Mouse (Mus musculus): ENCODE results near the gene Palm2. TPM values are rescaled to one million over a fixed set of nuclear protein-coding genes. Genes with fewer than 3 reads are reported as not detected.
"Not testable (repeated sequence)": the region's sequence is repeated elsewhere in the genome, so short reads cannot be mapped to it uniquely, and the experiment has no call there.

Gene Palm2
- 10 to 100 TPM; 11.0 to 11.8 TPM for total RNA-seq (2021)
- long read RNA-seq, experiment 1: 0 reads
- long read RNA-seq, experiment 2: 0 reads

DNA sequence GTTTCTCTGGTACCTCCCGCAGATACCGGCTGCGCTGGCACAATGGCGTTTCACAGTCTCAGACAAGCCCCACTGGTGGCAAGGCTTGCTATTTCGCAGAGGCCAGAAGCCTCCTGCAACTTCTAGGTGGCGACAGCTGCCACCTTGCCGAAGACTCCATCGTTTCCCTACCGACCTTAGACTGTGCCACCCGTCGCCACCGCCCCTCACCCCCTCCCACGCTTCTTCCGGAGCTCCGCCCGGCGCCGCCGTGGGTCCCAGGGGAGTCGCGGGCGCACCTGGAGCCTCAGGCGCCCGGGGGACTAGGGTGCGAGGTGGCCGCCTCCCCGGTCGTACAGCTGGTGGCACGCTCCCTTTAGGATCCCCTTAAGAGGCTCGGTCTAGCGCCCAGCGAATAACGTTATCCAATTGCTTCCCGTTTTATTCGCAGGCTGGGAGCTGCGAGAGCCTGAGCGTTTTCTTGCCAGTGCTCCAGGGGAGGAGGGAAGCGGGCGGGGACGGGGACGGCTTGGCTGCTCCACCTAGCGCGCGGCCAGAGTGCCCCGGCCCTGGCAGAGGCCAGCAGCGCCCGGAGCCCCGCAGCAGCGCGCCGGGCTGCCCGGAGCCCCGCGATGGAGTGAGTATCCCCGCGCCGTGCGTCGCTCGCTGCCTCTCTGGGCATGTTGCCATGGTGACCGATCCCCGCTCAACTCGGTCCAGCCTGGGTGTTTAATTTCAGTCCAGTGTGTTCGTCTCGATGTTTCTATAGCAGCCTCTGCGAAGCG is at the start of gene Palm2:
Gene Palm2, plus strand, starts transcription at position 307 of the 764 bp plus-strand sequence.
- DNase-seq: peak; percentile 55 to 62

DNA sequence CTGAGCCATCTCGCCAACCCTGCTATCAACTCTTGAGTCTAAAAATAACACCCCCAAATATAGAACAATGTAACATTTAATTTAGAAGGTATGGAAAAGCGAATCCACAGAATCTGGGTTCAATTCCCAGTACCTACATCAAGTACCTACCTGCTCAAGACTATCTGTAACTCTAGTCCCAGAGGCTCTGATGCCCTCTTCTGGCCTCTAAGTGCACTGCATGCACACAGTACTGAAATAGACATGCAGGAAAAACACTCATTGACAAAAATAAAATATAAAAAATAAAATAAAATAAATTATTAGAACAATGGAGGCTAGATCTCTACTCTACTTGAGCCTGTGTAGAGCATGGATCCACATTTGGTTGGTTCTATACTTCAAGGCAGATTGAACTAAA is 49.7 kb upstream of the Palm2 start:
- no peak for DNase-seq

DNA sequence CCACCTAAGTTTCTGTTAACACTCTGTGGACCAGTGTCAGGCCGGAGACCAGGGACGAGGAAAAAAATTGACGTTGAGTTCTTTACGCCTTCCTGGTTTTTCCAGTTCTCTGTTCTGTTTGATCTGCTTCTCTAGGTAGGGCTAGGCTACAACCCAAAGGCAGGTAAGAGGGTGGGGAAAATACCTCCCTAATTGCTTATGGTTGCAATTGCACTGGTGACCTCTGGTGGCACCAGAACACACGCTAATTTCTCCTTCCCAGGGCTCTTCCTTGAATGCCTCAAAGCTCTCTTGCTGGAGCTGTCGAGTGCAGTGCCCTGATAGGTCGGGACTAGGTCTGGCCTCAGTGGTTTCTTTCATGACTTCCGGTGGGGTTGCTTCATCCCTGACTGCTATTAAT is 42.9 kb upstream of the Palm2 start:
- DNase-seq: no peak

DNA sequence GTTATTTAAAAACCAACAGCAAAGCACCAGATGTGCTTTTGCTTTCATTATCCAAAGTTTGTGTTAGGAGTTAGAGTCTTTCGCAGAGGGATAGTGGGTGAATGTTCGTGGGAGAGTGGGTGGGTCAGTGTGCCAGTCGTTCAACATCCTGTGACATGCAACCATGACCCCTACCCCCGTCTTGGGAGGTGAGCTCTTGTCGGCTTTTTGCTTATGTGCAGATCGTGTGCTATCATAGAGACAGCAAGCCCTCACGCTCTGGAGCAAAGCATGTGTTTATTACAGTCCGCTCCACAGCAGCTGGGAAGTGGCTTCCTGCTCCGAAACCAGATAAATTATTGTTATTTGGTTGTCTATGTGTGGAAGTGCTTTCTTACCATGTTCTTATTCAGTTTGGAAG is 37.6 kb upstream of the Palm2 start:
- no peak for DNase-seq

DNA sequence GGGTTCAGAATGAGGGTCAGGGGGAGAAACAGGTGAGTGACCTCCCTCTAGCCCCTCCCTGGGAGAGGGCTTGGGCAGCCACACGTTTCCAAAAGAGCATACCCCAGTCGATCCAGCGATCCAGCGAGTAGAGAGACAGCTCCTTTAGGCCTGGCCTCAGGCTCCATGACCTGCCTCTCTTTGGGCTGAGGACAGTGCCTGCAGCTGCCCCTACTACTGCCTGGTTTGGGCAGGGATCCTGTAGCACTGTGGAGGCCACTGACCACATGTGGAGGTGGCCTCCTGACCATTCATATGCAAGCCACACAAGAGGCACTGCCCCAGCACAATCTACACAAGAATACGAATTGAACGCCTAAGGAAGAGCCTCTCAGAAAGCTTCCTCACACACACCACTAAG is 21.7 kb upstream of the Palm2 start:
- not testable (repeated sequence) for DNase-seq

DNA sequence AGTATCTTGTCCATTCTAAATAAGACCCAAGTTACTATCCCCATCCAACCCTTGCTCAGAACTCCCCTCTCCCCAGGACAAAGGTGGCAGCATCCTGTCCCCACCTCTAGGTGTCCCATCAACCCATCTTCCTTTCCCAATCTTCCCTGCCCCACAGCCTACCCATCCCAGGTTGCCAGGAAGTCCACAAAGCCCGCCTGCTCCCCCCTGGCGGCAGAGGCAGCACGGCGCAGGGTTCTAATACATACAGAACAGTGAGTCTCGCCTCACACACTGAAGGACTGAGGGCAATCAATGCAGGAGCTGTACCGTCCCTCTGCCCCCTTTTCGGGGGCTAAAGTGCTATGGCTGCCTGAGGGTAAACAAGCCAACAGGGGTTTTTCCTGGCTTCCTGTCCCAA is 21.0 kb upstream of the Palm2 start:
- no peak for DNase-seq

DNA sequence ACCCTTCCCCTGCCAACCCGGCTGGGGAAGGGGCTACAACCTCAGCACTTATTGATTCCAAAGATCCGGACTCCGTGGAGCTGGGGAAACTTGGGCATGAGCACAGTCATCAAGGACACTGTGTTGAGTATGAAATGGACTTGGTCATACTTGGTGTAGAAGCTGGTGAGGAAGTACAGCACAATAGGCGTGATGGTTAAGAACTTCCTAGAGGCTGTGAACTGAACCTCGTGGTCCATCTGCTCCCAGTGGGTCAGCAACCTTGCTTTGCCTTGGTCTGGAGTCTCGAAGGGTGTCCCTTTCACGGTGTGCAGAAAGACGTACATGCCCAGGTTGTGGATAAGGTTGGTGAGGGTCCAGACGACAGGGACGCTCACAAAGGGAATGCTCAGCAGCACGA is 20.4 kb upstream of the Palm2 start:
- DNase-seq: not testable (repeated sequence)

DNA sequence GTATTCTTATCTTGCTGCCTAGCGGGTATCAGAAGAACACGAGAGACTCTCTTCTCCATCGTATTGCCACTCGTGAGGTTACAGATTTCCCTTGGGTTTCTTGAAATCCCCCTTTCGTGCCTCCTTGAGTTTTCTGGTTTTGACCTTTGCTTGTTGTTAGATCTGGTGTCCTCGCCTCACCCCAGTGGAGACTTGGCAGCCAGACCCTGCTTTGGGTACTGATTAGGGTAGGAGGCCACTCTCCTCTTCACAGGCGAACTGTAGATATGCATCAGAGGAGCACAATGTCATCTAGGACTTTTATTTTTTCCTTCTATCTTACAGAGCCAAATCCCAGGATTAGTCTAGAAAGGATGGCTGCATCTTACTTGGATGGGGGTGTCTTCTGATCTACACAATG is 10.0 kb upstream of the Palm2 start:
- peak; percentile 11 to 17 for DNase-seq

DNA sequence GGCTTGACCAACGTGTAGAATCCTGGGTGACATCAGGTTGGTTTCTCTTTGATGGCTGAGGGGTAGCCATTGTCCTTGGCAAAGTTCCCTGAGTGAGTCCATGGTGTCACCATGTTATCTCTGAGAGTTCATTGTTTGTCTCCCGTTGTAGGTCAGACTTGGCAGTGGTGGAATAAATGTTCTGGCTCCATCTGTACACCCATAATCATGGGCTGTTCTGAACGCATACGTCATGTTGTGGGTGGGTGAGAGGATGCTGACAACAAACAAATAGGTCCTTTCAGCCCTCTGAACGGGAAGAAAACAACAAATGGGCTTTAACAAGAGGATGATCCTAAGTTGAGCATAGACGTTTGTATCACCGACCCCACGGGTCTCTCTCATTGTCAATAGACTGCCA is 5.7 kb upstream of the Palm2 start:
- no peak for DNase-seq

DNA sequence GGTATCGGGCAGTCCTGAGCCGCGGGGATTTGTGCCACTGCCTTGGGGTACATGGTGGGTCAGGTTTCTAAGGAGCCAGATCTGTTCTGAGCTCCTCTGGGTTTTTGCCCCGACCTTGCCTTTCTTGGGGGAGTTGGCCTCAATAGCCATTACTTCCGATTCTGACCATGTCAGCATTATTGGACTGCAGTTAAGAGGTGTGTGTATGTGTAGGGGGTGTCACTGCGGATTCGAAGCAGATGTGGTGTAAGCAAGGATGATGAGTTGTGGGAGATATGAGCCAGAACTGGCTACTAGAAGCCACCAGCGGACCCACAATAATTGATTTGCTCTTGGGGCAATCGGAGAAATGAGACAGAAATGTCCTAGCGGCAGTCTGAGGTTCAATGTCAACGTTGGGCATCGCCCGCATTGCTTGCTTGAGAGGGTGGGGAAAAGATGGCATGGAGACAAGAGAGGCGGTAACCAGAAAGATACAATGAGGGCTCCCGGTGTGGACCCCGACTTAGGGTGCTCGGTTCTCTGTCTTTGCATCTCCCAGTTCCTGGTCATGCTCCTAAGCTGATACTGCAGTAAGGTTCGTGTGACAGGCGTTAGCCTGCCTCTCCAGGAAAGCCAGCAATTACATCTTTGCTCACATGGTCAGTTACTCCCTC is 786 bp downstream of the Palm2 start:
- DNase-seq: no peak

DNA sequence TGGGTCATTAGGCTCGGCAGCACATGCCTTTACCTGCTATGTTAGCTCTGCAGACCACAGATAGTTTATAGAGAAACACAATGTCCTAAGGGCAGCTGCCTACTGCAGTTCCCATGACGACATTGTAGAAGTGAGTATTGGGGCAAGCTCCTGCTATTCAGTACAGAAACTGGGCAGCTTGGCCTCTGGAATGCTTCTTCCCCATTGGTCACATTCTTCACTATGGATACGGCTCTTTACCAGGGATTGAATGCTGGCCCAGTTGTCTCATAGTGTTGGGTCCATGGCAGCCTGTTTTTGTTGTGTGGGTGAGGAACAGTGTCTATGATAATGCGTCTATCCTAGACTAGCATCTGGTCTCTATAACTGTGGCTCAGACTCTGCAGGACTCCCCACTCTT is 2.2 kb downstream of the Palm2 start:
- no peak for DNase-seq

DNA sequence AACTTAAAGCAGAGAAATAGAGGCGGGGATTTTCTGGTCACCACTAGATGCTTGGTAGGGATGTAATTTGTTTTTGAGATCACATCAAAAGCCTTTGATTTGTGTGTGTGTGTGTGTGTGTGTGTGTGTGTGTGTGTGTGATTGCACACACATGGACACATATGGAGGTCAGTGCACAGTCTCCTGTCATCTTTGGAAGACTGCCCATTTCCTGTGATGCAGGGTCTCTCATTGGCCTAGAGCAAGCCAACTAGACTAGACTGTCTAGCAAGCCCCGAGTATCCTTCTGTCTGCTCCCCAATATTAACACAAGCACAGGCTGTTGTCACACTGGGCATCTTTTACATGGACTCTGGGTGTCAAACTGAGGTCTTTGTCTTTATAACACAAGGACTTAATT is 12.0 kb downstream of the Palm2 start:
- no peak for DNase-seq

DNA sequence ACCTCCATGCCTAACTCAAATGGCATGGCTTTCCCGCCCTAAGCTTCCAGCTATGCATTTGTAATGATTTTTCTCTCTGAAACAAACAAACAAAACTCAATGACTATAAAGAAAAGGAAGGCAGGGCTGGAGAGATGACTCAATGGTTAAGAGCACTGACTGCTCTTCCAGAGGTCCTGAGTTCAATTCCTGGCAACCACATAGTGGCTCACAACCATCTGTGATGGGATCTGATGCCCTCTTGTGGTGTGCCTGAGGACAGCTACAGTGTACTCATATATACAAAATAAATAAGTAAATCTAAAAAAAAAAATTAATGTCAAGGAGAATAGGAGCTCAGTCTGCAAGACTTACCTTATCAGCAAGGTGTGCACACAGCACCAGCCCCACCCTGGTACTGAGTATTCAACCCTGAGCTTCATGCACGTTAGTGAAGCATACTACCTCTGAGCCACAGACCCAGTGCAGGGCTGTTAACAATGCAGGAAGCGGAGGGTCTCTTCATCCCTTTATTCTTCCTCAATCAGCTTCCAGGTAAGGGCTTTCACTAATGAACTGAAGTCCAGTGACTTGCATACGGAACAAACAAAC is 12.9 kb downstream of the Palm2 start:
- DNase-seq: no peak

DNA sequence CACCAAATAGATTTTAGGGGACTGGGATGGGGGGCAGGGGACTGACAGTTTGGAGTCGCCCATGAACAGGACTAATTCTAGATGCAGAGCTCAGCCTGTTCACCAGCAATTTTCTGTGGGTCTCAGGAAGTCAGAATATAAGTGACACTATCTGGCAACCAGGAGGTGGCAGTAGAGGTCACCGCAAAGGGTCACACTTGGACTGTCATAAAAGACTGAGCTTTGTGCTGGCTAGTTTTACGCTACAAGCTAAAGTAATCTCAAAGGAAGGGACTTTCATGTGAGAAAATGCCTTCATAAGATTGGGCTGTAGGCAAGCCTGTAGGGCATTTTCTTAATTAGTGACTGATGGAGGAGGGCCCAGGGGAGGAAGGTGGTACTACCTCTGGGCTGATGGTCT is 17.8 kb downstream of the Palm2 start:
- DNase-seq: peak; percentile 41 to 62

DNA sequence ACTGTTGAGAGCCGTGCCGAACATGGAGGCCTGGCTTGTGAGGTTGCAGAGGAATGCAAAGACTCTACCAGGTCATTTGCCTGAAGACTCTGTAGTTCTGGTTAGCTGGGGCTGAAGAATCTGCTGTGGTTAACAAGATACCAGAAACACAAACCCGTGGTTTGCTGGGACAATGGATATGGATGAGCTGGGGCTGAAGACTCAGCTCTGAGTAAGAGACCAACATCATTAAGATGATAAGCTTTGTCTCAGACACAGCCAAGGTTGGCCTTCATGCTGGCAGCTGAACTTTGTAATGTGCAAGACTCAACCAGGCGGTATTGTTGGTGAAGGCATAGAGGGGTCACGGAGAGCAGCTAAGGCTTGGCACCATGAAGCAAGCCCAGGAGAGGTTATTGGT is 18.6 kb downstream of the Palm2 start:
- no peak for DNase-seq

DNA sequence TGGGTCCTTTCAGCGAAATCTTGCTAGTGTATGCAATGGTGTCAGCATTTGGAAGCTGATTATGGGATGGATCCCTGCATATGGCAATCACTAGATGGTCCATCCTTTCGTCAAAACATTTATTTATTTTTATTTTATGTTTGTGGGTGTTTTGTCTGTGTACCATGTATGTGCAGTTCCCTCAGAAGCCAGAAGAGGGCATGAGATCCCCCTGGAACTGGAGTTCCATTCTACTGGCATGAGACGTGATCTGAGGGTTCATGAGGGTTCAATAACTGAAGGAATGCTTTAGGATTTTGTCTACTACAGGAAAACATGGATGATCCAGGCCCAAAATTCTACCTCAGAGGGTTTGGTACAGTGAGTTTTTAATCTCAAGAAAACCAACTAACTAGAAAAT is 28.3 kb downstream of the Palm2 start:
- DNase-seq: peak; percentile 13 to 59

DNA sequence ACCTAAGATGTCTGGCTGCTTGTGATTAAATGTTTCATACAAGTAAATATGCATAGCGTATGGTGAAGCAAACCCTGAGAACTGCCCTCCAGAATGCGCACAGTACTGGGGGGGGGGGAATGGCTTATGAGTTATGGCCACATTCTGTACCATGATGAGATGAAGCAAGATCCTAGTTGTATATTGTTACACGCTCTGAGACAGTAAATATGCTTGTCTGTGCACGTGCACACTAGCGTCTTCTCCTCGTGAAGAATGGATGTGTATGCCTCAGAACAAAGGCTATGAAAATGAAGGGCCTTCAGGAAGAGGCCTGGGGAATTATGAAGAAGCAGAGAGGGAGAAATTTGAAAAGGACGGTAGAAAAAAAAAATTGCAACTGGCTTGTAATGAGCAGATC is 48.4 kb downstream of the Palm2 start:
- DNase-seq: no peak

DNA sequence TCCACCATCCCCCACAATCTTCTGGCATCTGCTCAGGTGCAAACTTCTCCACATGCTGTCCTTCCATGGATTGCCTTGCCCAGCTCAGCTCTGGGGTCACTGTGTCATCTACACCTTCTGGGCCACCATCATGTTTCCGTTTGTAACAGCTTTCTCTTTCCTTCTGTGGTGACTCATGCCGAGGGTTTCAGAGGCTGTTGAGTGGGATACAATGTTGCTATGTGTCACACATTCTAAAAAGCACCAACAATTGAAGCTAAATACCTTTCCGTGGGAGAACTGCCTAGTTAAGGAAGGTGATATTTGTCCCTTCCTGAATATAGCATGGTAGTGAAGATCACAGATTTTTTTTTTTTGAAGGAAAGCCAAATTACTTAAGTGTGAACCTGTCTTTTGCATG is 52.3 kb downstream of the Palm2 start:
- DNase-seq: no peak

DNA sequence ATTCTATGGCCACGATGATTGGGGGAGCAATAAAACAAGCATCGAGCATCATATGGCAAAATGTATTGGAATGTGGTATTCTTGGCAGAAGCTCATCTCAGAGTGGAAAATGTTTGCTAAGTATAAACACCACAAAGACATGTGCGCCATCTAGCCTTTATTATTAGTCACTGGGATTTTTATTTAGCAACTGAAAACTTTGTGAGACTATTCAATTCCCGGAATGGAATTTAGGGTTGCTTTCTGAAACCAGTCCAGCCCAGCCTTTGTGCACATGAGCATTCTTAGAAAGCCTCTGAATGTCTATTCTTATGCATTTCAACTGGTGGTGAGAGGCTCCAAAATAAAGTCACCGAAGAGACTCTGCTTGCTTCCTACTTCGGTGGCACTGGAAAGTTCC is 55.8 kb downstream of the Palm2 start:
- peak; percentile 34 to 42 for DNase-seq

DNA sequence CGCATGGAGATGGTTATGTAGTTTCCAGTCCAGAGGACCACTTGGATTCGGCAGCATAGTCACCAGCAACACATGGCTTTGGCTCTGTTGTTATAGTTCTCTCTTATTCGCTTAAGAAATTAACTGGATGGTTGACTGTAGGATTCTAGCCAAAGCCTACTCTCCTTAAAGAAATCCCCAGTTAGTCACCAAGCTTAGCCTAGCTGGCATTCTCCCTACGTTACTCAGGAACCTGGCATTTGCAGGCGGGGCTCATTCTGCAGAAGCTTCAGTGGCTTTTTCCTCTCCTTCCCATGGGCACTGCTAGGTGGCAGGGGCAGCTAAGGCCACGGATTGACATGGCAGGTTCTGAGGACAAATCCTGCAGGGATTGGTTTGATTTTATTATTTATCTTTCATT is 70.7 kb downstream of the Palm2 start:
- DNase-seq: no peak

DNA sequence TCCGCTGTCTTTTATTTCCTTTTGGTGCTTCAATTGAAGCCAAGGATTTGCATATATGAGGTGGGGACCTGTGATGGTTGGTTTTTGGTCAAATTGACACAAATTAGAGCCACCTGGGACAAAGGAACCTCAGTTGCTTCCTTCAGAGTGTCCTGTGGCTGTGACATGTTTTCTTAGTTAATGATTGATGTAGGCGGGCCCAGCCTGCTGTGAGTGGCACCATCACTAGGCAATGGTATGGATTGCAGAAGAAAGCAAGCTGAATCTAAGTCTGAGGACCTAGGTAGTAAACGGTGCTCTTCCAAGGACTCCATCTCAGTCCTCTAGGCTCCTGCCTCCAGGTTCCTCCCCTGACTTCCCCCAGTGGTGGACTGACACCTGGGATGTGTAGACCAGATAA is 76.5 kb downstream of the Palm2 start:
- no peak for DNase-seq

DNA sequence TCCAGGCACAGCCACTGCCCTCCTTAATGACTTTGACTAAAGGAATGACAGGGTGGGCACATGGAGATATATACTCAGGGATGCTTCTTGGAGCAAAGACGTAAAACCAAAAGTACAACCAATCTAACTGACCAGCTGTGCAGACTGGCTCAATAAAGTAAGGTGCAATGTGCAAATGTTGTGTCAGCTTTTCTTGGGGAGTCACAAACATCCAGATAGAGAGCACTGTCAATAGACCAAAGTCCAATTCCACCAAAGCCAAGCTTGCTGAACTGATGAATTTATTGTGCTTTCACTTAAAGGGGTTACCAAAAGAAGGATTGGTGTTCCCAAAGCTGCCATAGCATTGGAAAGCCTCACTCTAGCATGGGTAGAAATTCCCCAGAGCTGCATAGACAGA is 77.7 kb downstream of the Palm2 start:
- no peak for DNase-seq

DNA sequence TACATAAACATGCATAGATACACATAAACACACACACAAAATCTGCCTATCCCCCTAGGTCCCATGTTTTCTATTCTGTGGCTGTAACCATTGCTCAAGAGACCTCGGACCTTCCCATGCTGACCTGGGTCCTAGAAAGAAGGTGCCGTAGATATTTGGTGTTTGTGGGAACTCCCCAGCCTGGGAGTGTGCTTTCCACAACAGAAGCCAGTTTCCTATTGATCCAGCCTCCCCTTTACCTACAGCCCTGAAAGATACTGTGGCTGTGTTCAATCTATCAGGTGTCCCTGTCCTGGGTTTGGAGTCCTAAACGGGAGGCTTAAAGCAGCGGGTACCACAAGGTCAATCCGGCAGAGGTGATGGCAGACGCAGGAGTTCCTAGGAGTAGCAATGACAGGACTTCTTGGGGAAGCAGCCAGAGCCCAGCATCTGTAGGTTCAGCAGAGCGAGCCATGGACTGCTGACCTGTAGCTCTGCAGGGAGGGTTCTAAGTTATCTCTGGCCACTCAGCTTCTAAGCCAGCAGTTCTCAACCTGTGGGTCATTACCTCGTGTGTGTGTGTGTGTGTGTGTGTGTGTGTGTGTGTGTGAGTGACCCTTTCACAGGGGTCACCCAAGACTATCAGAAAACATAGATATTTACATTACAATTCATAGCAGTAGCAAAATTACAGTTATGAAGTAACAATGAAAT is 79.3 kb downstream of the Palm2 start:
- no peak for DNase-seq
